Mouse (Mus musculus): Measurements from ENCODE around the gene Sppl2c. TPM values are rescaled to one million over a fixed set of nuclear protein-coding genes. Genes with fewer than 3 reads are reported as not detected.
A peak's percentile ranks its signal among the peaks of the same experiment; 100 is the strongest.

The Sppl2c gene
- total and polyA plus RNA-seq, 2 experiments from 2014 or later = not detected

DNA sequence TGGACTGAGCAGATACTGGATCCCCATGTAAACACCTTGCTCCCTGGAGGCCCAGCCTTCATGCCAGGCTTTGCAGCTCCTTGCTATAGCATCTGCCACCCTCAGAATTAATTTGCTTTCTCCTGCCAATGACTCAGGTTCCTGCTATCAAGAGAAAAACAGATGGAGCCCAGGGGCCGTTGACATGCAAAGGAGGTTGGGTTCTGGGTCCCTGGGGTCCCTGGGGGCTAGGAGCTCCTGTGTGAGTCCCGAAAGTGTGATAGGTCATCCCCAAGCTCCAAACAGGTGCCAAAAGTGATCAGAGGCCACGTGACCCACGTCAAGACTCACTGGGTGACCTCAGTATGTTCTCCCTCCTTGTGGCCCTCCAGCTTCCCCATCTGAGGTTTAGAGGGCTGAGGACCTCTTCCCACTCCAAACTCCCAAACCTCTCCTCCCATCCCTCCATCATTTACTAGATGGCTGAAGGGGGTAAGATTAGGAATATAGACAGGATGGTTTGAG is 26.3 kb upstream of the Sppl2c start:
- no peak for ATAC-seq (ENCODE audit: insufficient read depth, low read depth)
- no peak for DNase-seq (ENCODE audit: low spot score)
- TF ChIP-seq EP300 (IDR thresholded peaks at IDR 0.05; ENCODE audit: low read depth) (no peak), CTCF (IDR thresholded peaks at IDR 0.05; ENCODE audit: low read depth) (no peak)
- no peaks in the 10 kb centered on the region for H3K4me1 ChIP-seq (ENCODE audit: control insufficient read depth, insufficient read depth)
- WGBS = 49% methylated on average over 4 of the region's 4 CpGs
- H3K27ac ChIP-seq (ENCODE audit: low read depth) = no peak overlapping the region
- H3K4me3 ChIP-seq (ENCODE audit: low read depth, low read length) = no peak overlapping the region
- H3K9me3 ChIP-seq (replicated peaks; ENCODE audit: control insufficient read depth, low read length) = no peaks in the 10 kb centered on the region
- H3K9ac ChIP-seq (replicated peaks; ENCODE audit: low read depth, low read length) = no peak overlapping the region
- H3K27me3 ChIP-seq (ENCODE audit: control insufficient read depth, insufficient read depth, low read length) = peaks cover 24% of the 10 kb centered on the region
- no peak overlapping the region for H3K4me2 ChIP-seq (ENCODE audit: low read depth, low read length)
- H3K36me3 ChIP-seq (replicated peaks; ENCODE audit: control insufficient read depth, insufficient read depth, low read length) = no peaks in the 10 kb centered on the region

DNA sequence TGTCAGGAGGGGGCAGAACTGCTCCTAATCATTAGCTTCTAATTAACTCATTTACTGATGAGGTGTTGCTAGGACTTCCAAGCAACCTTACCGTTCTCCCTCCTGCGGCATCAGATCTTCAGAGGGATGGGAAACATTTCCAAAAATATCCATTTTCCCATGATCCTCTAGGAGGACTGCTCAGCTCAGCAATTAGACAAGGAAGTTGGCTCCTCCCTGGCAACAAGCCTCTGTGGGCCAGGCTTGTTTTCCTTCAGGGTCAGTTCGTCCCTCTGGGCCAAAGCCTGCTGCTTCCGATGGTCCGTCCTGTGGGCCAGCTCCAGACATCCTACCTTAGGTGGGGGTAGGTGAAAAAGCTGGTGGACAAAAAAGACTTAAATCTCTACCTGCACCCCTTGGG is 25.0 kb upstream of the Sppl2c start:
- H3K27me3 ChIP-seq (ENCODE audit: control insufficient read depth, insufficient read depth, low read length) = peaks cover 24% of the 10 kb centered on the region
- ATAC-seq (ENCODE audit: insufficient read depth, low read depth) = no peak
- no peaks in the 10 kb centered on the region for H3K9me3 ChIP-seq (replicated peaks; ENCODE audit: control insufficient read depth, low read length)
- WGBS = 68% methylated on average over 5 of the region's 5 CpGs
- no peak overlapping the region for H3K27ac ChIP-seq (ENCODE audit: low read depth)
- H3K9ac ChIP-seq (replicated peaks; ENCODE audit: low read depth, low read length) = no peak overlapping the region
- no peak for TF ChIP-seq CTCF (IDR thresholded peaks at IDR 0.05; ENCODE audit: low read depth)
- TF ChIP-seq EP300 (IDR thresholded peaks at IDR 0.05; ENCODE audit: low read depth) = no peak
- no peak overlapping the region for H3K4me3 ChIP-seq (ENCODE audit: low read depth, low read length)
- DNase-seq (ENCODE audit: low spot score) = no peak
- no peak overlapping the region for H3K4me2 ChIP-seq (ENCODE audit: low read depth, low read length)
- H3K4me1 ChIP-seq (ENCODE audit: control insufficient read depth, insufficient read depth) = no peaks in the 10 kb centered on the region
- no peaks in the 10 kb centered on the region for H3K36me3 ChIP-seq (replicated peaks; ENCODE audit: control insufficient read depth, insufficient read depth, low read length)

DNA sequence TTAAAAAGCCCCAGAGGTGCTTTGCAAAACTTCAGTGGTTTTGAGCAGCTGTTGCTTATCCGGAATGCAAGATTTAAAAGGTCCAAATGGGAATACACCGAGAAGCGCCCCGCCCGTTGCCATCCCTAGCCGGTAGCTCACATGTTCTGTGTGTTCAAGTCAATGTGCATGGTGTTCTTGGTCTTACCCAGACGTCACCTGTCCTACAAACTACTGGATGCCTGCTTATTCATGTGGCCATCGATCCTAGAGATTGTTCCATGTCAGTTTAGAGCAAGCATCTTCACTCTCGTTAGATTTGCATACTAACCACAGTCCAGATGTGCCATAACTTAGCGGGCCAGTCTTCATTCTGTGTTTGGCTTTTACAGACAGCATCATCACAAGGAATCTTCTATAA is 21.9 kb upstream of the Sppl2c start:
- Histone ChIP-seq H3K36me3 (replicated peaks; ENCODE audit: control insufficient read depth, insufficient read depth, low read length) (no peaks in the 10 kb centered on the region), H3K9ac (replicated peaks; ENCODE audit: low read depth, low read length) (no peak overlapping the region), H3K27ac (ENCODE audit: low read depth) (no peak overlapping the region), H3K4me3 (ENCODE audit: low read depth, low read length) (no peak overlapping the region), H3K27me3 (ENCODE audit: control insufficient read depth, insufficient read depth, low read length) (no peaks in the 10 kb centered on the region), H3K9me3 (replicated peaks; ENCODE audit: control insufficient read depth, low read length) (no peaks in the 10 kb centered on the region), H3K4me2 (ENCODE audit: low read depth, low read length) (no peak overlapping the region), H3K4me1 (ENCODE audit: control insufficient read depth, insufficient read depth) (no peaks in the 10 kb centered on the region)
- 75% methylated on average over 10 of the region's 10 CpGs for WGBS
- TF ChIP-seq EP300 (IDR thresholded peaks at IDR 0.05; ENCODE audit: low read depth) (no peak), CTCF (IDR thresholded peaks at IDR 0.05; ENCODE audit: low read depth) (no peak)
- no peak for ATAC-seq (ENCODE audit: insufficient read depth, low read depth)
- no peak for DNase-seq (ENCODE audit: low spot score)

DNA sequence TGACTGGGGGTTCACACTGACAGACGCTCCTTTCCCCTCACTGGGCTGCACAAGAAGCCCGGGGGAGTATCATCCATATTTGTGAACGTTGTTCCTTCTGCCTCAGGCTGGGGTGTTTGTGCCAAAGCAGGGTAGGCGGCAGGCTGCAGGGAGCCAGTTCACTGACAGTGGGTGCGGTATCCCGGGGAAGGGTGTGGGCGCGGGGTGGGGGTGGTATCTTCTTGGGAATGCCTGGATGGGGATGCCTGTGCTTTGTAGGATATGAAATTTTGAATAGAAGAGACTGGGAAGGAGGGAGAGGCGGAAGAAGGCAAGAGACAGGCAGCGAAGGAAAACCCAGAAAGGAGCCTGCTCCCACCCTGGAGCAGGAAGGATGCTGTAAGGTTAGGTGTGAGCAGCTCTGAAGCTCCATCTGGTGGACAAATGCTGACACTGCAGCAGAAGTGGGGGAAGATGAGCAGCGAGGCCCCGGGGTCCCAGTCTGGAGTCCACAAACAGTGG is 14.8 kb upstream of the Sppl2c start:
- no peak for ATAC-seq (ENCODE audit: insufficient read depth, low read depth)
- Histone ChIP-seq H3K4me3 (ENCODE audit: low read depth, low read length) (no peak overlapping the region), H3K4me2 (ENCODE audit: low read depth, low read length) (no peak overlapping the region), H3K27me3 (ENCODE audit: control insufficient read depth, insufficient read depth, low read length) (peaks cover 11% of the 10 kb centered on the region), H3K4me1 (ENCODE audit: control insufficient read depth, insufficient read depth) (no peaks in the 10 kb centered on the region), H3K36me3 (replicated peaks; ENCODE audit: control insufficient read depth, insufficient read depth, low read length) (no peaks in the 10 kb centered on the region), H3K9ac (replicated peaks; ENCODE audit: low read depth, low read length) (no peak overlapping the region), H3K27ac (ENCODE audit: low read depth) (no peak overlapping the region), H3K9me3 (replicated peaks; ENCODE audit: control insufficient read depth, low read length) (no peaks in the 10 kb centered on the region)
- WGBS = 30% methylated on average over 12 of the region's 12 CpGs
- TF ChIP-seq CTCF (IDR thresholded peaks at IDR 0.05; ENCODE audit: low read depth) = peak; percentile 87
- TF ChIP-seq EP300 (IDR thresholded peaks at IDR 0.05; ENCODE audit: low read depth) = no peak
- DNase-seq (ENCODE audit: low spot score) = peak; percentile 36

DNA sequence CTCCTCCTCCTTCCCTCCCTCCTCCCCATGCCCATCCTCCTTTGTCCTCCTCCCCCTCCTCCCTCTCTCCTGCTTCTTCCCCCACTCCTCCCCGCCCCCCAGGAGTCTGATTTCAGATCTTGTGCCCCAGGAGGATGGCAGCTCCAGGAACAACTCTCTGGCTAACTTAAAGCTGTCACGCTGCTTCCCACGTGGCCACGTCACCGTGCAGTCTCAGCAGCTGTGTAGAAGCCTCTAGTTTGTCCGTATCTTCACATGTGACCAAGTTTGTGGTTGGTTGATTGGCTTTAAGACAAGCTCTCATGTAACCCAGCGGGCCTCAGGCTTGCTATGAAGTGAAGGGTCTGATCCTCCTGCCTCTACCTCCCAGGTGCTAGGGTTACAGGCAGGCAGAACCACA is 7.2 kb upstream of the Sppl2c start:
- no peak overlapping the region for H3K27ac ChIP-seq (ENCODE audit: low read depth)
- no peaks in the 10 kb centered on the region for H3K9me3 ChIP-seq (replicated peaks; ENCODE audit: control insufficient read depth, low read length)
- H3K36me3 ChIP-seq (replicated peaks; ENCODE audit: control insufficient read depth, insufficient read depth, low read length) = no peaks in the 10 kb centered on the region
- H3K27me3 ChIP-seq (ENCODE audit: control insufficient read depth, insufficient read depth, low read length) = no peaks in the 10 kb centered on the region
- no peaks in the 10 kb centered on the region for H3K4me1 ChIP-seq (ENCODE audit: control insufficient read depth, insufficient read depth)
- no peak overlapping the region for H3K4me3 ChIP-seq (ENCODE audit: low read depth, low read length)
- WGBS = 29% methylated on average over 7 of the region's 7 CpGs
- no peak overlapping the region for H3K9ac ChIP-seq (replicated peaks; ENCODE audit: low read depth, low read length)
- ATAC-seq (ENCODE audit: insufficient read depth, low read depth) = no peak
- H3K4me2 ChIP-seq (ENCODE audit: low read depth, low read length) = no peak overlapping the region
- no peak for TF ChIP-seq EP300 (IDR thresholded peaks at IDR 0.05; ENCODE audit: low read depth)
- TF ChIP-seq CTCF (IDR thresholded peaks at IDR 0.05; ENCODE audit: low read depth) = no peak
- no peak for DNase-seq (ENCODE audit: low spot score)

DNA sequence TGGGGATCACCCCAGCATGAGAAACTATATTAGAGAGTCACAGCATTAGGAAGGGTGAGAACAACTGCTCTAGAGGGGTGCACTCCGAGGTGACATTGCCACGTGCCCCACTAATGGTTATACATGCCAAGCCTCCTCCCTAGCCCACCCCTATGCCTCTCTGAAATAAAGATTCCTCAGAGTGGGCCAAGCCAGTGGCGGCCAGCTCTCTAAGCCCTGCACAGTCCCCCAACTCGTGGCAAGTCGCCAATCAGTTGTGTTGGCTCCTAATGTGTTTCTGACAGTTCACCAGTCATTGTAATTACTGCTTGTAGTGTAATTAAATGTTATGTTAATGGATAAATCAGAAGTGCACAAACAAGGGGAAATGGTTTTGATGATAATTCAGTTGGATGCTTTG is 6.3 kb upstream of the Sppl2c start:
- H3K4me3 ChIP-seq (ENCODE audit: low read depth, low read length) = no peak overlapping the region
- H3K4me2 ChIP-seq (ENCODE audit: low read depth, low read length) = no peak overlapping the region
- H3K27ac ChIP-seq (ENCODE audit: low read depth) = no peak overlapping the region
- no peaks in the 10 kb centered on the region for H3K36me3 ChIP-seq (replicated peaks; ENCODE audit: control insufficient read depth, insufficient read depth, low read length)
- ATAC-seq (ENCODE audit: insufficient read depth, low read depth) = no peak
- H3K27me3 ChIP-seq (ENCODE audit: control insufficient read depth, insufficient read depth, low read length) = no peaks in the 10 kb centered on the region
- DNase-seq (ENCODE audit: low spot score) = no peak
- no peak for TF ChIP-seq CTCF (IDR thresholded peaks at IDR 0.05; ENCODE audit: low read depth)
- TF ChIP-seq EP300 (IDR thresholded peaks at IDR 0.05; ENCODE audit: low read depth) = no peak
- H3K9ac ChIP-seq (replicated peaks; ENCODE audit: low read depth, low read length) = no peak overlapping the region
- no peaks in the 10 kb centered on the region for H3K9me3 ChIP-seq (replicated peaks; ENCODE audit: control insufficient read depth, low read length)
- 52% methylated on average over 5 of the region's 5 CpGs for WGBS
- no peaks in the 10 kb centered on the region for H3K4me1 ChIP-seq (ENCODE audit: control insufficient read depth, insufficient read depth)

All from heart, postnatal 0 days (tissue).